Mouse (Mus musculus) brown adipose tissue, adult 24 weeks (tissue): ENCODE results near the gene Pygo1. TPM values are rescaled to one million over a fixed set of nuclear protein-coding genes. Genes with fewer than 3 reads are reported as not detected.

Experiments
- H3K27ac ChIP-seq: fragments of 200-500 bp; replicated peaks from 2 replicates; pipeline ENCODE4 v1.5.1; 2012; ENCODE audit warnings: low read depth, mild to moderate bottlenecking, low read length
- H3K4me1 ChIP-seq: fragments of 200-500 bp; 2 replicates; pipeline ENCODE4 v1.6.1; 2012; ENCODE audit warnings: low read length, mixed read lengths; ENCODE audit not compliant: control insufficient read depth, insufficient read depth, insufficient read length
- H3K4me3 ChIP-seq: fragments of 200-500 bp; 2 replicates; pipeline ENCODE4 v1.5.1; 2012; ENCODE audit warnings: low read depth, mild to moderate bottlenecking, low read length, moderate library complexity; ENCODE audit not compliant: insufficient read depth
- polyA plus RNA-seq: library from polyadenylated mRNA; stranded (reverse); fragments of >200 nt; gene quantifications from 2 replicates; pipeline ENCODE4 v1.2.4, GENCODE M21; 2012; ENCODE audit not compliant: missing spikeins, insufficient read depth, insufficient read length

Pygo1 gene
- polyA plus RNA-seq, 1 experiment, result 4.0 TPM

- Histone ChIP-seq H3K4me1 (no peaks in the 10 kb centered on the region), H3K27ac (no peak overlapping the region), H3K4me3 (no peak overlapping the region)
These were observed 71.4 kb downstream of the Pygo1 start for GRCm38 (mm10) chr9:72996806-72997205.

DNA sequence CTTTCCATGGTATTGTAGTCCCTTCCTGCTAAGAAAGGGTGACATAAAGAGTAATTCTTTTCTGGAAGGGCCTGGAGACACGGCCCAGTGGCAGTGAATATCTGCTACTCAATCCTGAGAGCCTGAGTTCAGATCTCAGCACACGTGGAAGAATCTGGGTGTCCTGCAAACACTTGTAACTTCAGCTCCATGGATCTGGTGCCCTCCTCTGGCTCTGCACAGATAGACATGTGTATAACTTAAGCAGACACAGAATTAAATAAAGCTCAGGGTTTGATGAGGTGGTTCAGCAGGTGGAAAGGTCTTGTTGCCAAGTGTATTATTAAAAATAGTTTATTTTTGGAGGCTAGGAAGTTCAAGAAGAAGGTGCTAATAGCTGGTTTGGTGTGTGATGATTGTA is 75.0 kb downstream of the Pygo1 start:
- no peaks in the 10 kb centered on the region for H3K4me1 ChIP-seq
- no peak overlapping the region for H3K4me3 ChIP-seq
- H3K27ac ChIP-seq, result no peak overlapping the region

GRCm38 (mm10) chr9:73001314-73002011 is 76.0 kb downstream of the Pygo1 start:
- Histone ChIP-seq H3K27ac (no peak overlapping the region), H3K4me1 (no peaks in the 10 kb centered on the region), H3K4me3 (no peak overlapping the region)

Other genes starting within 250 kb of the Pygo1 start
- gene Prtg, start 118.8 kb upstream of the Pygo1 start, polyA plus RNA-seq, result 0.13 TPM in 1 of 2 replicates, not detected in the other
- gene Dyx1c1, start 33.1 kb downstream of the Pygo1 start, polyA plus RNA-seq, result 2.1 TPM in 1 of 2 replicates, not detected in the other
- not detected in 2 replicates for gene Gm44503, start 33.2 kb downstream of the Pygo1 start, polyA plus RNA-seq
- gene Ccpg1os, start 59.7 kb downstream of the Pygo1 start, polyA plus RNA-seq, result 15.8 and 19.5 TPM in 2 replicates
- 61.5 and 64.5 TPM in 2 replicates for gene Ccpg1, start 59.8 kb downstream of the Pygo1 start, polyA plus RNA-seq
- 4.4 and 5.4 TPM in 2 replicates for gene Pigb, start 114.7 kb downstream of the Pygo1 start, polyA plus RNA-seq
- gene Rab27a, start 119.2 kb downstream of the Pygo1 start, polyA plus RNA-seq, result 0.38 and 1.7 TPM in 2 replicates
- gene Khdc3, start 176.2 kb downstream of the Pygo1 start, polyA plus RNA-seq, result not detected in 2 replicates
- not detected in 2 replicates for gene Gm20509, start 176.8 kb downstream of the Pygo1 start, polyA plus RNA-seq
- gene Rsl24d1, start 187.8 kb downstream of the Pygo1 start, polyA plus RNA-seq, result 31.8 and 39.1 TPM in 2 replicates